Mouse (Mus musculus) lung, postnatal 36 days (tissue): ENCODE measurements at regions not wholly inside any gene's neighbourhood (a gene's known extent, or its start where the extent isn't known, plus 50 kb on each side); places are given as distances from the start of the nearest gene placed in this dataset.
A peak's percentile ranks its signal among the peaks of the same experiment; 100 is the strongest.

Experiments
- DNase-seq: peaks from one replicate; pipeline ENCODE4 v3.0.0; 2022; ENCODE audit warnings: mixed read lengths

- DNase-seq = no peak
Measured at GRCm38 (mm10) chr8:11091675-11092345, 83.6 kb upstream of the Irs2 start.

DNA sequence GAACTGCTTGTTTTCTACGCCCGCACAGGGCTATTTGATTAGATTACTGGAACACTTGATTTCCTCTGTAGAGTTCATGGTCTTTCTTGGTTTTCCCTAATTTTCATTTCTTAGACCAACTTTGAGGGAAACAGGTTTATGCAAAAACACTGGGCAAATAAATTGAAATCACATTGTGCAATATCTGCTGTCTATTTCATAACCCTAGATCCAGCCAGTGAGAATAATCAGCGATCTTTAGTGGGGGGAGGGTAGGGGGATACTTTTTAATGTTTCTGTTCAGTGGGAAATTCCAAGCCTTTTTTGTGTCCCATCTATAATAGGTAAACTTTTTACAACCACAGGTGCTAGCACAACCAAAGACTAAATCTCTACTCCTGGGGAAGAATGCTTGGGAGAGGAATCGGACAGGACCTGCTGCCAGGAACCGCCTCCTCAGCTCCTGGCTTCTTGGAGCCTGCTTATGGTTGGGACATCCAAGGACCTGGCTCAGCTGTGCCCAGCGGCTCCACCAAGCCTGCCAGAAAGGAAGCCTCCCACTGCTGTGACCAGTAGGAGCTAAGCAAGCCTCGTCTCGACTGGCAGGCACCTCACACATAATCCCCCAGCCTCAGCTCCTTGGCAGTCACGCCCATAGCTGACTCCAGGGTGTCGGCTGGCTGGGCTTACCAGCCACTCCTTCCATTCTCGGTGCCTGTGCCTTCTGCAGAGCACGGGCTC lies 80.8 kb upstream of the Irs2 start:
- DNase-seq = peak; percentile 73

DNA sequence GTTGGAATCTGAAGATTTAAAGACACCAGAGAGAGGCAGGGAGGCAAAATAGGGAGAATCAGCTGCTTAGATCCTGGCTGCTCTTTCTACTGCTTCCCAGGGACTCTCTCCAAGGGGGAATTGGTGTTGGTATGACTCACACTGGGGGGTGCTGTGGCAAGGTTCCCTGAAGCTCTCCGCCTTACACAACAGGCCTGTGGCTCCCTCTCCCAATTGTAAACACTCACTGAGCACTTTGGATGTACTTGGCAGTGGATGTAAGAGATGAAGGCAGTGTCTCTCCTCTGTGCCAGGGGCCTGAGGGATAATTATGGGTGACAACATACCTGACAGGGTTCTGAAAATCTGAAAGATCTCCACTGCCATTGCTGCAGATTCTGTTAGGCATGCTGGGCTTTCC lies 77.0 kb upstream of the Irs2 start:
- peak; percentile 89 for DNase-seq

DNA sequence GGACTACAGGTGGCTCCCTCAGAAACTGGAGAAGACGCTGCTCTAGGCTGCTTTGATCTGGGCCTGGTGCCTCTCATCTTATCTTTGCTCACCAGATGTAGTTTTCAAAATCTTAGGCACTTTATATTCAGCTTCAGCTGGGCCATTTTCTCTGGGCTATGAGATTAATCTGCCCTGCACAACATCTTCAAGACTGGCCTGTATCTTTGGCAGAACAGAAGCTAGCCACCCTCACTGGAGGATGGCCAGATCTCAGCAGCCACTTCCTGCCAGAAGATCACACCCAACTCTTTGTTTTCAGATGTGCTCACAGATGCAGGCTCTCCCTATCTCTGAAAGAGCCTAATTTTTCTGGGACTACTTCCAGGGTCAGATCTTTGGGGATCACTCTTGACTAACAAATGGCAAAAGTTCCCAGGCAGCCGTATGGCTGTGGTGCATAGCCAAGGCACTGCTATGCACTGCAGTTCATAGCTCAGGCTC lies 75.8 kb upstream of the Irs2 start:
- peak; percentile 56 for DNase-seq

DNA sequence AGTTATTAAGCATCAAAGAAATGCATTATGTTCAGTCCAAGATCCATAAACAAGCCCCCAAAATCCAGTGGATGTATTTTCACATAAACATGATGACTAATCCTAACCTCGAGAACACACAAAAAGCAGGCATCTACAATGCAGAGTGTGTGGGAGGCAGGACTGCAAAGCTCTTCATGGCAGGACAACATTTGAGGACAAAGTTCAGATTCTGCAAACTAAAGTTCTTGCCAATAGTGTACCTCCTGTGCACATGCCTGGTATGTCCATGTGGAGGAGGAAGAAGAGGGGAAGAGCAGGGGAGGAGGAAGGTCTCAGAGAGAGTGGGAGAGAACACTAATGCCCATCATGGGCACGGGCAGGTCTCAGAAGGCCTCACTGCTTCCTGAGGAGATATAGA lies 72.6 kb upstream of the Irs2 start:
- no peak for DNase-seq

DNA sequence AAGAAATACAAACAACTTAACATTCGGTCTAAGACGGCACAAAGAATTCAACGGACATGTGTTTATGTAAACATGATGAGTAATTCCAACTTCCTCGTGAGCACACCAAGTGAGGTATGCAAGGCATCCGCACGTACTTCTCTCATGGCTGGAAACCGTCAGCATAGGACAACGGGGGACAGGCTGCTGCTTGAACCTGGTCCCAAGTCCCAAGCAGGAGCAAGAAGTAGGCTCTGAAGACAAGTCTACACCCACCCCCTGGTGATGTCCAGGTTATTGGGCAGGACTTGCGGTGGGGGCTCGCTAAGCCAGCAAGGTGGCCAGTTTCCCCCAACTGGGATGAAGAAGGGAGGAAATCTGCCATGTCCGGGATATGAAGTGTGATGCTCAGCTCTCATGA lies 71.5 kb upstream of the Irs2 start:
- DNase-seq = no peak

DNA sequence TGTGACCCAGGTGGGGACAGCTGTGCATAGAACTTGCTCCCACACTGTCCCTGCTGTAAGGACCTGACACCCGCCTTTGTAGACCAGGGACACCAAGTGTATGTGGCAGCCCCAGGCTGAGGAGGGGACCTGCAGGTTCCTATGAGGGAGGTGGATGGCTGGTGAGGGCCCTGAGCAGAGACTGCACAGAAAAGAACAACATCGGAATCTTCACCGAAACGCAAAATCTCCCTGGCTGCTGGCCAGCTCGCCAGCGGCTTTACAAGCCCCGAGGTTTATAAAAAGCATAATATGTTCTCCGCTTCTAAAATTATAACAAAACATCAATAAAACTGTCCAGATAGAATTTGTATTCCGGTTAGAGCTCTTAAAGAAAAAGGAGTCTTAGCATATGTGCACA lies 68.9 kb upstream of the Irs2 start:
- DNase-seq = no peak

GRCm38 (mm10) chr8:11071162-11071561 lies 62.9 kb upstream of the Irs2 start:
- no peak for DNase-seq

- DNase-seq = no peak
Measured at GRCm38 (mm10) chr8:11067450-11067849, 59.2 kb upstream of the Irs2 start.

GRCm38 (mm10) chr8:11065990-11066389 lies 57.7 kb upstream of the Irs2 start:
- no peak for DNase-seq

GRCm38 (mm10) chr8:11065303-11065702 lies 57.0 kb upstream of the Irs2 start:
- DNase-seq = no peak

DNA sequence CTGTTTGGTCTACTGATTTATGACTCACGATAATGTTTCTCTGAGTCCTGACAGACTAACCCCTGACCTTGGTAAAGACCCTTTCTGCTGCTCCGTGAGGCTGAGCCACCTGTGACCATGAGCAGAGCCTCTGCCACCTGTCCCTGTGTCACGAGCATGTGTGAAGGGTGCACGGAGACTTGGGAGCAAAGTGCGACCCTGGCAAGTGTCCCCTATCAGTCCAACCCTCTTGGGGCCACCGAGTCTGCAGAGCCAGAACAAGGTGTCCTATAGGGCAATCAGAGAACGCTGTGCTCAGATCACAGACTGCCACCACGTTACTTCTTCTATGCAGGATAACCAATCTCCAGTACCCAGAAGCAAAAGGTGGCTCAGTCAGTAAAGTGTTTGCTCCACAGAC lies 54.8 kb upstream of the Irs2 start:
- DNase-seq = no peak

GRCm38 (mm10) chr8:11062348-11062946 lies 54.2 kb upstream of the Irs2 start:
- DNase-seq = peak; percentile 38

- DNase-seq = peak; percentile 21
Measured at GRCm38 (mm10) chr8:11061711-11062110, 53.5 kb upstream of the Irs2 start.

GRCm38 (mm10) chr8:11060604-11061003 lies 52.3 kb upstream of the Irs2 start:
- DNase-seq = no peak

- DNase-seq = peak; percentile 47
Measured at GRCm38 (mm10) chr8:11058392-11058791, 50.1 kb upstream of the Irs2 start.
